Mouse (Mus musculus): Measurements from ENCODE around the gene Isl2.

Isl2 gene

GRCm38 (mm10) chr9:55546176-55547010, 7.9 kb downstream of the Isl2 start:
- DNase-seq (ENCODE audit: low spot score in 2 of 2) = peak in 1 of 2 experiments; percentile 41

- DNase-seq (ENCODE audit: low spot score in 2 of 2) = no peak
Measured at GRCm38 (mm10) chr9:55548871-55549270, 10.4 kb downstream of the Isl2 start.

- no peak for DNase-seq (ENCODE audit: low spot score in 2 of 2)
Measured at GRCm38 (mm10) chr9:55549302-55549890, 10.9 kb downstream of the Isl2 start.

GRCm38 (mm10) chr9:55554986-55555385, 16.5 kb downstream of the Isl2 start:
- DNase-seq (ENCODE audit: low spot score in 2 of 2) = no peak

GRCm38 (mm10) chr9:55560960-55561359, 22.5 kb downstream of the Isl2 start:
- DNase-seq (ENCODE audit: low spot score in 2 of 2) = no peak

- DNase-seq (ENCODE audit: low spot score in 2 of 2) = no peak
Measured at GRCm38 (mm10) chr9:55568466-55569159, 30.1 kb downstream of the Isl2 start.

- no peak for DNase-seq (ENCODE audit: low spot score in 2 of 2)
Measured at GRCm38 (mm10) chr9:55571071-55571470, 32.6 kb downstream of the Isl2 start.

GRCm38 (mm10) chr9:55576571-55576970, 38.1 kb downstream of the Isl2 start:
- no peak for DNase-seq (ENCODE audit: low spot score in 2 of 2)

- no peak for DNase-seq (ENCODE audit: low spot score in 2 of 2)
Measured at GRCm38 (mm10) chr9:55581414-55581813, 42.9 kb downstream of the Isl2 start.

GRCm38 (mm10) chr9:55586141-55586540, 47.7 kb downstream of the Isl2 start:
- no peak for DNase-seq (ENCODE audit: low spot score in 2 of 2)
